Mouse (Mus musculus): ENCODE results near the gene Map3k20.

Map3k20 gene

DNA sequence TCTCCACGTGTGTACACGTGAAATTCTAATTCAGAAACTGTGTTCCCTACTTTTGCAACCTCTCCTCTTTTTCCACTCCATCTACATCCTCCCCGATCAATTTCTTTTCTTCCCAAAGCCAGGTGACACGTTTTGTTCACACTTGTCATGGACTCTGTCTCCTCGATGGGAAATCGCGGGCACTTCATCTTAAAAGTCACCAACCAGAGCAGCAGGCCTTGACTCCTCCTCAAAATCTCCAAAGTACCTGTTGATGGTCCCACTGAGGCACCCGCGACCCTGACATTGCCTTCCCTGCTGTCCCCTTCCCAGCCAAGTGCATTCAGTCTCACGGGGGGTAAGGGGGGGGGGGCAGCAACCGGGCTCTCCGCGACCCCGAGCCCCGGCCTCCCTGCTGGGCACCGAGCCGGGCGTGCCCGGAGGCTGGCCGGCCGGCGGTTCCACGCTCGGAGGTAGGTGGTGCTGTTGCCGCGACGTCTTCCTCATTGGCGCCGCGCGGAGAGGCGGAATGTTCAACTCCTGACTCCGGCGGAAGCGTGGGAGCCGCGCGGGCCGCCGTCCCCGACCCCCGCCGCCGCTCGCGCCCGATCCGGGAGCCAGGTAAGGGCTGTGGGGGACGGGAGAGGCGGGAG lies at the start of gene Map3k20:
Map3k20 (plus strand) TSS at position 382 of the 632 bp plus-strand sequence.
- DNase-seq (ENCODE audit: extremely low spot score, low read depth, low spot score), result no peak

DNA sequence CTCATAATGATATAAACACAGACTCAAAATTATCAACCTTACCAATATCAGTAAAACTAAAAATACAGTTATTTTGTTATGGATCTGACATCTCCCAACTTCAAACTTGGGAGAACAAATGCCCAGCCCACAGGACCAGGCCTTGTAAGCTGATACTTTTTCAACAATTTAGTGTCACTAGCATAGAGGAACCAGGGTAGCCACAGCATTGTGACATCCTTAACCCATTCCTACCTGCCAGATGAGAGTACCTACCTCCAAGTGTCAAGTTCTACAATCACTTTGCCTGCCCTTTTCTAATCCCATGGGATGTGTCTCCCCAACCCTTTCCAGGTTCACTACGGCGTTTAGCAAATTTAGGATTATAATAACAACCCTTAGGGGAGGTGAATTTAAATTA lies 47.0 kb upstream of the Map3k20 start:
- DNase-seq (ENCODE audit: extremely low spot score, low read depth, low spot score), result no peak

DNA sequence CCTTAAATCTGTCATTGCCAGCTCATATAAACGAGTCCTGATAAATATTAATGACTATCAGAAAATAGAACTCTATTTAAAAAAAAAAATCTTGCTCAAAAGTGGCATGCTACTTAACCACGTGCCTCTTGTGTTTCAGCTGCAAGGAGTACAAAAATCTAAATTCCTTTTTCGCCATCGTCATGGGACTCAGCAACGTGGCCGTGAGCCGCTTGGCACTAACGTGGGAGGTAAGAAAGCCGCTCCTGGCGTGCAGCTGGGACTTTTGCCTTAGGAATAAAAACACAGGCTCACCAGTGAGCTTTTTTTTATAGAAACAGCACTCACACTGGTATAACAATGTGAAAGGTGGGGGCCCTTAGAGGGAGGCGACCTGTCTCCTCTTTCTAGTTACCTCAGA lies 46.5 kb upstream of the Map3k20 start:
- DNase-seq (ENCODE audit: extremely low spot score, low read depth, low spot score), result no peak

DNA sequence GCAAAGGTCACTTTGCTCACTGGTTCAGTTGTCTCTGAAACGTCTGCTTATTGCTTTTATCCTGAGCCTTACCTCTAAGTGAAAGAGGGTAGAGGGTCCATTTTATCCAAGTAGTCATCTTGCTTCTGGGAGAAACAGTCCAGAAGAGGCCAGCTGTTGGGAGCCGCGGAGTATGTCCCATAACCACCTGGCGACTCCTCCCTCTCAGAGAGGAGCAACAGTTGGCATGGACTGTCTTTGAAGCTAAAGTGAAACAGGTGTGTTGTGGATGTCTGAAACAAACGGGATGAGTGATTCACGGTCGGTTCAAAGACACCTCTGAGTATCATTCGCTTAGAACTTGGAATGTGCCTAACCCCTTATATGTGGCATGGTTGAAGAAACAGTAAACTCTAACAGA lies 46.0 kb upstream of the Map3k20 start:
- no peak for DNase-seq (ENCODE audit: extremely low spot score, low read depth, low spot score)

DNA sequence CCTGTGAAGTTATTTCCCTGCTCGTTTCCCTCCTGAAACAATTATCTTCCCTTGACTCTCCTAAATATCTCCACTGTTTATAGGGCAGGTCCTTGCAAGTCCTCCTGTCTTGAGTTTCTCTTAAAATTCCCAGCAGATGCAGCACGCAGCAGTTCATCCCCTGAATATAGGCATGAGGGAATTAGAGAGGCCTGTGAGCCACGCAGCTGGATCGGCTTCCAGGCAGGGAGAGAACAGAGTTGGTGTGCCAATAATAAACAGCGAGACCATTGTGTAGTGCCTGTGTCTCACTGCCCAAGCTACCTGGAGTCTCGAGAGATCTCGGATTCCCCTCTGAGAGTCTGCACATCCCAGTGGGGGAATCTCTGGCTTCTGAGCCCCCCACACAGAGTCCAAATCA lies 45.4 kb upstream of the Map3k20 start:
- DNase-seq (ENCODE audit: extremely low spot score, low read depth, low spot score), result no peak

DNA sequence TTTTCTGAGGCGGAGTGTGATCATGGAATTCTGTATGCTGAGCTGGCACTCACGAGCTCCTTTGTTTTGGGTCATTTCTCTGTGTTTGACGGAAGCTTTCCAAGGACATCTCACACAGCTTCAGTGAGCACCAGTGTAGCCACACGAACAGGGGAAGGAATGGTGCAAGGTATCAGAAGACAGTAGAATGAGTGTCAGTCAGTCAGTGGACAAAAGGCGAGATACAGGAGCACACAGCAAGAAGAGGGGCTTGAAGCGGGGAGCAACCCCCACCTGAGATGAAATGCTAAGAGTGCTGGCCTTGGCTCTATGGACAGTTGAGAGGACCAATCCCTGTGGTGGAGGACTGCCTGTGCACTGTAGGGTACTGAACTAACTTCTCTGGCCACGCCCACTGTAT lies 44.7 kb upstream of the Map3k20 start:
- no peak for DNase-seq (ENCODE audit: extremely low spot score, low read depth, low spot score)

DNA sequence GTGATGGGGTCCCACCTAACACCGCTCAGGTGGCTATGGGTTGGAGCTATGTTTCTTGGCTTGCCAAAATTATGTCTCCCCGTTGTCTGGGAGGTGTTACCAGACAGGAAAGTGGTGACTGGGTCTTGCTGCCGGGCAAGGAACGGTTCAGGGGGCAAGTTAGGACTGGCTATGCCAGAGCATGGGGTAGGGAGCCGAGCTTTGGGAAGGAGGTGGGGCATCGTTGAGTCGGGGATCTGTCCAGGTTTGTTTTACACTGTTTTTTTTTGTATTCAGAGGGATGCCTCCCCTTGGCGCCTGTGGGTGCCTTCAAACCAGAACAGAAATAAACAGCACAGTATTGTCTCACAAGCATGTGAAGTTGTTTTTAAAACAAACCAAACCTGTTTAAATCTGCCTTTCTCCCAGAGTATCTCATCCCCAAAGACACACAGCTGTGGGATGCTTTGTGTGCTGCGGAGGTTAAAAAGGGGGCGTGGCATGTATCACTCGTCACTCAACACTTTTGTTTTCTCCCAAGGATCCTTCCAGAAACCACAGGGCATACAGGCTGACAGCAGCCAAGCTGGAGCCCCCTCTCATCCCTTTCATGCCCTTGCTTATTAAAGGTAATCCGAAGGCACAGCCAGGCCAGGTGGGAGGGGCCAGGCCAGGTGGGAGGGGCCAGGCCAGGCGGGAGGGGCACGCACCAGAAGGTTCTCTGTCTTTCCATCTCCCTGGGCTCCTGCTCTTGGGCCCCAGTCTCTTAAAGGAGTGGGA lies 43.5 kb upstream of the Map3k20 start:
- DNase-seq (ENCODE audit: extremely low spot score, low read depth, low spot score), result no peak

DNA sequence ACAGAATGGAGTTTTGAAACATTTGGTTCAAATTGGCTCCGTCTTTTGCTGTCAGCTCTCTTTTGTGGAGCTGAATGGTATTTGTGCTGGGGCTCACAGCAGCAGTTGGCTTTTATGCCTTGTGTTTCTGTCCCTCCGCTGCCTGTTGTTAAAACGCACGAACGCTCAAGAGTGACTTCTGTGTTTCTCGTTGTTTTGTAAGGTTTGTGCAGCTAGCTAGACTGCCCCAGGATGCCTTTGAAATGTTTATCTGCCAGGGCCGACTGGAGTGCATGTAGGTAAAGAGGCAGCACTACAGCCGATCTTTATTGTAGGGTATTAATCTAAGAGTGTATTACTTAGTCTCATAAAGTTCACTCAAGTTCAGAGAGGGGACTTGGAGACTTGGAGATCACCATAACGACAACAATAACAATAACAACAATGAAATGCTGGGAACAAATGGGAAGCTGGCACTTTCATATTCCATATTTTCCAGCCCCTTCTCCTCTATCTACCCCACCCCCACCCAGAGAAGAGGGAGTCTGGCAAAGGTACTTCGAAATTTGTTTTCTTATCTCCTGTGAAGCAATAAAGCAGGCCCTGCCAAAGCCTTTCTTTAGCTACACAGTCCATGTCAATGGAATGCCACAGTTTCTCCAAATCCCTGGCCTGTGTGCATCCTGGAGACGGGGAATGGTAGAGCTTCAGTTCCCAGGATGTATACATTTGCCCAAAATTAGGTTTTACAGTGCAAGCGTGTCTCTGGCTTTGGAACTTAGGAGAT lies 42.3 kb upstream of the Map3k20 start:
- no peak for DNase-seq (ENCODE audit: extremely low spot score, low read depth, low spot score)

DNA sequence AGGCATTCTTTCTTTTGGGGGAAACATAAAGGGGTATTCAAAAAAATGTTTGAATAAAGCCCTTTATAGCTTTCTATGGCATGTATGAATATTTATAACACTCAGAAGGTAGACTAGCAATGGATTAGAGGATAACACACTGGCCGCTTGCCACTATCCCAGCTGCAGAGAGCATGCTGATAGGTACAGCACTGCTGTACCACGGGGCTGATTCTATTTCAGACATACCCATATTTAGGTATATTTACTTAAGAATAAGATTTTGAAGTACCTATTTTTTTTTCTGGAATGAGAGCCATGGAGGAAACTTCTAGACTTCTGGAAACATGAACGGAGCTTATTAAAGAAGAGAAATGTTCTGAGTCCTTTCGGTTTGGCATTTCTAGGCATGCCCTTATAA lies 39.8 kb upstream of the Map3k20 start:
- DNase-seq (ENCODE audit: extremely low spot score, low read depth, low spot score), result no peak

DNA sequence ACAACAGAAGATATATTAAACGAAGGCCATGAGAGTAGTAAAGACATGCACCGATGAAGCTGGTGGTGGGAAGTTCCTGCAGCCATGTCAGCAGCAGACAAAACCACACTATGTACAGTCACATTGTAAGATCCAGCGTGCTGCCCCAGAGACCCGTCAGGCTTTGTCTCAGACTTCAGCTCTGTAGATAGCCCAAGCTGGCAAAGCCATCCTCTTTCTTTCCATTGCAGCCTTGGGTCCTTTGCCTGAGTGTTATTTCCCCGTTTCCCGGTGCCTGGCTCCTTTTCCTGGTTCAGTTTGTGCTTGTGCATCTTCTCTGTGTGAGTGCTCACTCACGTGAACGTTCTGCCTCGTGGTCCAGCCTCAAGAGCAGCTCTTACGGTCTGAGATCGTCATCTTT lies 39.1 kb upstream of the Map3k20 start:
- DNase-seq (ENCODE audit: extremely low spot score, low read depth, low spot score), result no peak

DNA sequence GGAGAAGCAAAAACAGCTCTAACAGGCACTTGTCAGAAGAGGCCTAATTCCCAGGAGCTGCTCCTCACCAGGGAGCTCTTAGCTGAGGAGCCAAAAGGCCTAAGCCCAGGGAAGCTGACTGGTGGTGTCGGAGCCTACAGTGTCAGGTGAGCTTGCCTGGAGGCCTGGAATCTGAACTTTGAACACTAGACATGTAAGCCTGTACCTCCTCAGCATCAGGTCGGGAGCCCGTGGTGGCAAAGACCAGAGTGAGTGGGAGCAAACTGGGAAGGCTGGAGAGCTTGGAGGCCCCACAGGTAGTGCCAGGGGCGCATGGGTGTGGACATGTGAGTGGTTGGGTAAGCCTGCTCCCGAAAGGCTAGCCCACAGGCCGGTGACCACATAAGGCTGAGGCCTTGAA lies 37.6 kb upstream of the Map3k20 start:
- DNase-seq (ENCODE audit: extremely low spot score, low read depth, low spot score), result no peak

DNA sequence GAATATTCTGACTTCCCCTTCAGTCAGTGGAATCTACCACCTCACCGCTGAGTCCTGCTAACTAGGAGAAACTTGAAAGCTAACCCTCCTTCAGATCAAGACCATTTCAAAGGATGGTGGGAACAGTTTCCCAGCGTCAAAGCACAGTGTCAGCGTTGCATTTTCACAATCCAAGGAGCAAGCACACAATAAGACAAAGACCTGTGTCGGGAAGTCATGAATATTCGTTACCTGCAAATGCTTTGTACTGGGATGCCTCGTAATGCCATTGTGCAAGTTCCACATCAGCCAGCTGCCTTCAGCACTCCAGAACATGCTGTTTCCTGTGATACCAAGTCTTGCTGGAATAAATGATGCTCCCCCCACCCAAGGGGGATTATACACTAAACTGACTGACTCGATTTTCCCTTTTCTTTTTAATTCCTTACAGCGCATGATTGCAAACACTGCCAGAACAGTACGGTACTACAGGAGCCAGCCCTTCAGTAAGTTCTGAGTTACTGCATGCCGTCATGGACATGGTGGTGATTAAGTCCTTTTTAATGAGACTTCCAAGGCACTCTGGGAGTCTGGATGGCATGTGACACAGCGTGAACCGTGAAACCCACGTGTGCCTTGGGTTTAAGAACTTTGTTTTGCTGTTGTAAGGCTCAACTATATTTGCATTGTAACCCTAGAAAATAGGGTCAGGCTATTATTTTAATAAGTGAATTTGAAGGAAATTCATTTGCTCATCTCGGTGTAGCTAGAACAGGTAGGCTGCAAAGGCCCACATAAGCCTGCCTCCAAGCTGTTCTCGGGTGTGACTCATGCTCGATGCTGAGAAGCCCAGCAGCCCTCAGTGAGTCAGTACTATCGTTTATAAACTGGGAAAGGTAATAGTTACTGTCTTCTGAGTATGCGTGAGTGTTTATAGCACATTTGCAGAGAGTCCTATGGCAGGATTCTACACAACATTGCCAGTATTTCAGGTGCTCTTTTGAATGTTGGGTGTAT lies 32.6 kb upstream of the Map3k20 start:
- no peak for DNase-seq (ENCODE audit: extremely low spot score, low read depth, low spot score)

DNA sequence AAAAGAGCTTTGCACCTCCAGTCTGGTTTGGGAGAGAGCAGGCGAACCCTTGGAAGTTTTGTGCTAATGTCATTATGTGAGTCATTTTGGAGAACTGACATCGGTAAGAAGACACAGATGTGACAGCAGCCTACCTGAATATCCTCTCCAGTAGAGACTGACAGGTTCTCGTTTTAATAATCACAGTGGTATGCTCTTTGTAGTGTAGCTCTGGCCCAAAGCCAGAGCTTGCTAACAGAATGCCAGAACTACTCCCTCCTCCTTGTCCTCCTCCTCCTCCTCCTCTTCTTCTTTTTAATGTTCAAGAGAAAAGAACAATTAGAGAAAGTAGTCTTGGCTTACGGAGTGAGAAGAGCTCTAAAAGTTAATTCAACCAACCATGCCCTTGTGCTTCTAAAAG lies 31.6 kb upstream of the Map3k20 start:
- DNase-seq (ENCODE audit: extremely low spot score, low read depth, low spot score), result no peak

DNA sequence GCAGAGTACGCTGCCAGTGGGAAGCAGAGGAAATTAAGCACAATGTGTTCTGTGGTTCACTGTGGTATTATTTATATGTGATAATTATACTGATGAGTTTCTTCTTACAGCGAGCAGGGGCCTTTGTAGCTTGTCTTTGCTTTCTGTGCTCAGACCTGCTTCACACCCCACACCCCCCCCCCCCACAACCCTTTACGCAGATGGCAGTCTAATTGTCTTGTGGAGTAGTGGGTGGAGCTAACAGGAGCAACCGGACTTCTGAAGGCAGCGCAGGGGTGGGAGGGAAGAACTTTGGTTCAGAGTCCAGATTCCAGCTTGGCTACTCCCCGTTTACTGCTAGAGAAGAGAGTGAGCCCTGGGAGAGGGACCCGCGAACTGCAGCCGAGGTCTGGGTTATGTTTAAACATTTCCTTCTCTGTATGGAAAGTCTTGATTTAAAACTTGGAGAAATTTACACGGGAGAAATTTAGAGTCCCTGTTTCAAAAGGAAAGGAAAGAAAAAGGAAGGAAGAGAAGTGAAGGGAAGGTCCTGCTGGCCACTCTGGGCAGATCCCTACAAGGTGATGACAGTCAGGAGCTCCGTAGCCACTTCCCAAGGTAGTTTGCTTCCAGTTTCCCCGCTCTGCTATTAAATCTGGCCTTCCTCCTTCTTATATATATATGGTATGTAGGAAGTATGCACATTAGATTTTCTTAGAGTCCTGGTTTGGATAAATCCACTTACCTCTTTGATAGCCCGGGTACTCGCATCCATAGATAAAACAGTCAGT lies 30.4 kb upstream of the Map3k20 start:
- DNase-seq (ENCODE audit: extremely low spot score, low read depth, low spot score), result no peak

DNA sequence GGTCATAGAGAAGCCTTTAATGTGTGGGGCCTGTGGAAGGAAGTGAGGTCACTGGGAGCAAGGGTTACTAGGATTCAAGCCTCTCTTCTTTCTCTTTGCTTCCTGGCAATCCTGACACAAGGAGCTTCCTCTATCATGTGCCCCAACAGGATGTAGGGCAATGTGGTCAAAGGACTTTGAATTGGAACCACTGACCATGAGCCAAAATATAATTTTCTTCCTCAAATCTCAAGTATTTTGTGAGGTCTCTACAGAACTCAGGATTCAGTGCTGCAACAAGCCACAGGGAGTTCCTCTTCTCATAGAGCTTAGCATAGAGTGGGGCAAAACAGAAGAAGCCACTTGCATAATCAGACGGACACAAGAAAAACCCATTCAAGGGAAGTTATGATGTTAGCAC lies 24.7 kb upstream of the Map3k20 start:
- no peak for DNase-seq (ENCODE audit: extremely low spot score, low read depth, low spot score)

DNA sequence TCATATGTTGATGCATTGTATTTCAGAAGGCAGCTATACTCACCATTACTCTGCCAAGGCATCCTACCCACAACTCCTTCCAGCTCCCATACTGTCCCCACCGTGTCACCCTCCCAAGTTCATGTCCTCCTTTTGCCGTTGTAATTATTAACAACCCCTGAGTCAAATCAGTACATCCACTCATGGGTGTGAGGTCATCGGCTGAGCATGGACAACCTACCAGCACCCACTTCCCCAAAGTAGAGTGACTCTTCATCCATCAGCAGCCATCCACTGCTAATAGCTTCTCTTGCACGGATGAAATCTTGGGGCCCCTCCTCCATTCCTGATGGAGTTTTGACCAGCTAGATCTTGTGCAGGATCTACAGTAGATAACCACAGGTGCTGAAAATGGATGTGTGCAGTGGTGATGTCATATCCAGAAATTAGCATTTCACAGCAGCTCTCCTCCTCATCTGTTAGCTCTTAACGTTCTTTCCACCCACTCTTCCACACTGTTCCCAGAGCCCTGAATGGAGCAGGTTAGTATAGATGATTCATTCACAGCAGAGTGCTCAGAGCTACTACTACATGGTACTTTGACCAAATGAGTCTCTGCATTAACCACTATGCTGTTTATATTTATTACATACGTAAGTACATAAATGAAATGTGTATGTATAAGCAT lies 22.5 kb upstream of the Map3k20 start:
- DNase-seq (ENCODE audit: extremely low spot score, low read depth, low spot score), result no peak

DNA sequence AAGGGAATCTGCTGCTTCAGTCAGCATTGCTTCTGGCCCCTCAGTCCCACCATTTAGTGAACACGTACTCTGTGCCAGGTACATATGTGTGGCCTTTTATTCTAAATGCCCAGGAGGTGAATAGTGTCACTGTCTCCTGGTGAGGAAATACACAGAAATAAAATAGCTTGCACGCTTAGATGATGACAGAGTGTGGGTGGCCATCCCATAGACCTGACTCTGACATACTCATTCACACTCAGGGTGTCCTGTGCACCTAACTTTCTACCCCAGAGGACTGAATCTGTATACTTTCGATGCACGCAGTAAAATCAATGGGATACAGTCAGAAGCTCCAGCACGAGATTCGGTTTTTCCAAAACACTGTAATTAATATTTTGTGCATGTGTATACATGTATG lies 18.0 kb upstream of the Map3k20 start:
- DNase-seq (ENCODE audit: extremely low spot score, low read depth, low spot score), result no peak

DNA sequence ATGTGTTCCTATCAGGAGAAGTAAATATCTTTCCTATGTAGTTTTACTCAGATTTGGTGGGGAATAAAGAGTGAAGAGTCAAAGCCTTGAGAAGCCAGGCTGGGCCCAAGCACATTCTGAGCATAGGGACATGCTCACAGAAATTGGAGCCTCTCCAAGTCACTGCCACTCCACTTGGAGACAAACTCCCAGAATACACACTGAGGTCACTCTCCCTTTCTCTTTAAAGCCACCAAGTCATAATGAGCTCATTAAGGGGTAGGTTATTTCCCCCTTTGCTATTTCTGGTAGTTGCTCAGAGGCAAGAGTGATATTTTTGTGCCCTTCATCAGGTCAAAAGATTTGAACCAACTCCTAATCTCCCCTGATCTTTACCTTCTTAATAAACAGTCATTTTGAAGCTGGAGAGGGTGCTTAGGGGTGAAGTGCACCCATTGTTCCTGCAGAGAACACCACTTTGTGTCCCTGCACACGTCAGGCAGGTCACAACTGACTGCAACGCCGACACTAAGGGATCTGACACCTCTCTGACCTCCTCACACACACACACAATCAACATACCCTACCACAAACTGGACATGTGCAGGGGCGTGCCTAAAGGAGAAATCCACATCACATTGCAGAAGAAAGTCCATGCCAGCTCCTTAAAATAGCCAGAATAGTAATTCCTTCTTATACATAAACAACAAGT lies 15.6 kb upstream of the Map3k20 start:
- no peak for DNase-seq (ENCODE audit: extremely low spot score, low read depth, low spot score)

DNA sequence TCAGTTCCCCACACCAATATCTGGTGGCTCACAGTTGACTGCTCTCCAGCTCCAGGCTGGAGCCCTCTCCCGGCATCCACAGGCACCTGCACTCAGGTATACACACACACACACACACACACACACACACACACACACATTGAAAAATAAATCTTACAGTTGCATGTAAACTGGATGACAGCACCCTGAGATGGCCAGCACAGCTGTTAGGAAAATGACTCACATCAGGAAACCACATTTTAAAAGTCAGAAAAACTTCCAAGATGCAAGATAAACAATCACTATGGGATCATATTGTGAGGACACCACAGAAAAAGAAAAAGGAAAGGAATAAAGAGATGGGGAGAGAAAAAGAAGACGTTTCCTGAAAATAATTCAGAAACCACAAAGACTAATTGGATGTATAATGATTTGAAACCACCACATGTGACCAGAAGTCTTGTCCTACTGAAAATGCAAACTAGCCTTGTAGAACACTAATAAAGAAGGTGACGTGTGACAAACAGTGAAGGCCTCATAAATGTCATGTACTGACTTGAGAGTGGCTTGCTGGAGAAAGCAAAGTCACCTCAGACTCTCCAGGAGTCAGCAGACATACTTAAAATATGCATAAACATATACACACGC lies 7.1 kb upstream of the Map3k20 start:
- DNase-seq (ENCODE audit: extremely low spot score, low read depth, low spot score), result no peak
